Mouse (Mus musculus): ENCODE results near the gene Actl6b. TPM values are rescaled to one million over a fixed set of nuclear protein-coding genes. Genes with fewer than 3 reads are reported as not detected.

Gene Actl6b
- polyA plus RNA-seq, 1 experiment from 2014 or later = not detected

GRCm38 (mm10) chr5:137521861-137522260 is 31.5 kb upstream of the Actl6b start:
- Histone ChIP-seq H3K27ac (no peak overlapping the region), H3K36me3 (ENCODE audit: insufficient read depth, low read length) (peaks cover 65% of the 10 kb centered on the region), H3K27me3 (ENCODE audit: insufficient read depth, low read length) (no peaks in the 10 kb centered on the region), H3K9me3 (replicated peaks; ENCODE audit: low read length) (no peaks in the 10 kb centered on the region), H3K4me1 (replicated peaks; ENCODE audit: insufficient read depth, low read length) (no peaks in the 10 kb centered on the region), H3K4me3 (replicated peaks; ENCODE audit: low read depth, low read length) (no peak overlapping the region), H3K9ac (ENCODE audit: low read depth, low read length) (no peak overlapping the region), H3K4me2 (ENCODE audit: low read length) (no peak overlapping the region)
- ATAC-seq (replicated peaks; ENCODE audit: low FRiP score, low read depth) (no peak), DNase-seq (ENCODE audit: low spot score) (no peak)
- 77% methylated on average over 9 of the region's 9 CpGs for WGBS
- no peak for TF ChIP-seq CTCF (IDR thresholded peaks at IDR 0.05; ENCODE audit: low read depth)

GRCm38 (mm10) chr5:137522711-137523110 is 30.6 kb upstream of the Actl6b start:
- H3K9ac ChIP-seq (ENCODE audit: low read depth, low read length) = no peak overlapping the region
- ATAC-seq (replicated peaks; ENCODE audit: low FRiP score, low read depth) (no peak), DNase-seq (ENCODE audit: low spot score) (no peak)
- WGBS = 79% methylated on average over 11 of the region's 11 CpGs
- no peaks in the 10 kb centered on the region for H3K9me3 ChIP-seq (replicated peaks; ENCODE audit: low read length)
- H3K4me3 ChIP-seq (replicated peaks; ENCODE audit: low read depth, low read length) = no peak overlapping the region
- no peaks in the 10 kb centered on the region for H3K4me1 ChIP-seq (replicated peaks; ENCODE audit: insufficient read depth, low read length)
- H3K27me3 ChIP-seq (ENCODE audit: insufficient read depth, low read length) = no peaks in the 10 kb centered on the region
- TF ChIP-seq CTCF (IDR thresholded peaks at IDR 0.05; ENCODE audit: low read depth) = no peak
- no peak overlapping the region for H3K27ac ChIP-seq
- peaks cover 71% of the 10 kb centered on the region for H3K36me3 ChIP-seq (ENCODE audit: insufficient read depth, low read length)
- no peak overlapping the region for H3K4me2 ChIP-seq (ENCODE audit: low read length)

- Histone ChIP-seq H3K9me3 (replicated peaks; ENCODE audit: low read length) (no peaks in the 10 kb centered on the region), H3K27me3 (ENCODE audit: insufficient read depth, low read length) (no peaks in the 10 kb centered on the region), H3K4me1 (replicated peaks; ENCODE audit: insufficient read depth, low read length) (no peaks in the 10 kb centered on the region), H3K36me3 (ENCODE audit: insufficient read depth, low read length) (peaks cover 77% of the 10 kb centered on the region), H3K4me3 (replicated peaks; ENCODE audit: low read depth, low read length) (no peak overlapping the region), H3K27ac (no peak overlapping the region), H3K9ac (ENCODE audit: low read depth, low read length) (no peak overlapping the region), H3K4me2 (ENCODE audit: low read length) (no peak overlapping the region)
- ATAC-seq (replicated peaks; ENCODE audit: low FRiP score, low read depth) (no peak), DNase-seq (ENCODE audit: low spot score) (no peak)
- no peak for TF ChIP-seq CTCF (IDR thresholded peaks at IDR 0.05; ENCODE audit: low read depth)
- 80% methylated on average over 25 of the region's 25 CpGs for WGBS
Measured at GRCm38 (mm10) chr5:137523396-137524250, 29.7 kb upstream of the Actl6b start.

- H3K9me3 ChIP-seq (replicated peaks; ENCODE audit: low read length) = no peaks in the 10 kb centered on the region
- no peak overlapping the region for H3K4me3 ChIP-seq (replicated peaks; ENCODE audit: low read depth, low read length)
- no peak for ATAC-seq (replicated peaks; ENCODE audit: low FRiP score, low read depth)
- H3K4me2 ChIP-seq (ENCODE audit: low read length) = no peak overlapping the region
- H3K4me1 ChIP-seq (replicated peaks; ENCODE audit: insufficient read depth, low read length) = no peaks in the 10 kb centered on the region
- no peak overlapping the region for H3K9ac ChIP-seq (ENCODE audit: low read depth, low read length)
- TF ChIP-seq CTCF (IDR thresholded peaks at IDR 0.05; ENCODE audit: low read depth) = no peak
- WGBS = 86% methylated on average over 8 of the region's 8 CpGs
- peaks cover 78% of the 10 kb centered on the region for H3K36me3 ChIP-seq (ENCODE audit: insufficient read depth, low read length)
- no peak overlapping the region for H3K27ac ChIP-seq
- H3K27me3 ChIP-seq (ENCODE audit: insufficient read depth, low read length) = no peaks in the 10 kb centered on the region
- DNase-seq (ENCODE audit: low spot score) = no peak
Measured at GRCm38 (mm10) chr5:137524251-137524515, 29.1 kb upstream of the Actl6b start.

DNA sequence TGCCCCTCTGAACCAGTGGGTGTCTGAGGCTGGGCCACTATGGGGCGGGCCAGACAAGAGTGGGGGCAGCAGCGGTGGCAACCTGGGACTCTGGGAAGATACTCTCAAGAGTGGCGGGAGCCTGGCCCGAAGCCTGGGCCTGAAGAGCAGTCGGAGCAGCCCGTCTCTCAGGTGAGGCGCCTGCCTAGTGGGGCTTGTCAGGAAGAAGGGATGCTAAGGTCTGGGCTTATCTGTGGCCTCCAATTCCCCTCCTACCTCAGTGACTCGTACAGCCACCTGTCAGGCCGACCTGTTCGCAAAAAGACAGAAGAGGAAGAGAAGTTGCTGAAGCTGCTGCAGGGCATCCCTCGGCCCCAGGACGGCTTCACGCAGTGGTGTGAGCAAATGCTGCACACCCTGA is 28.6 kb upstream of the Actl6b start:
- TF ChIP-seq CTCF (IDR thresholded peaks at IDR 0.05; ENCODE audit: low read depth) = no peak

GRCm38 (mm10) chr5:137525511-137525910 is 27.8 kb upstream of the Actl6b start:
- ATAC-seq (replicated peaks; ENCODE audit: low FRiP score, low read depth) (no peak), DNase-seq (ENCODE audit: low spot score) (no peak)
- H3K36me3 ChIP-seq (ENCODE audit: insufficient read depth, low read length) = peaks cover 70% of the 10 kb centered on the region
- H3K4me2 ChIP-seq (ENCODE audit: low read length) = no peak overlapping the region
- H3K9me3 ChIP-seq (replicated peaks; ENCODE audit: low read length) = no peaks in the 10 kb centered on the region
- H3K4me3 ChIP-seq (replicated peaks; ENCODE audit: low read depth, low read length) = no peak overlapping the region
- no peak overlapping the region for H3K9ac ChIP-seq (ENCODE audit: low read depth, low read length)
- no peak for TF ChIP-seq CTCF (IDR thresholded peaks at IDR 0.05; ENCODE audit: low read depth)
- WGBS = 71% methylated on average over 16 of the region's 16 CpGs
- no peaks in the 10 kb centered on the region for H3K27me3 ChIP-seq (ENCODE audit: insufficient read depth, low read length)
- no peak overlapping the region for H3K27ac ChIP-seq
- H3K4me1 ChIP-seq (replicated peaks; ENCODE audit: insufficient read depth, low read length) = peaks cover 5% of the 10 kb centered on the region; the same call in 1 of the 2 replicates

More for the DNA sequence above, 28.6 kb upstream of the Actl6b start:
- Histone ChIP-seq H3K9me3 (replicated peaks; ENCODE audit: low read length) (no peaks in the 10 kb centered on the region), H3K4me1 (replicated peaks; ENCODE audit: insufficient read depth, low read length) (no peaks in the 10 kb centered on the region), H3K36me3 (ENCODE audit: insufficient read depth, low read length) (peaks cover 78% of the 10 kb centered on the region), H3K4me3 (replicated peaks; ENCODE audit: low read depth, low read length) (no peak overlapping the region), H3K4me2 (ENCODE audit: low read length) (no peak overlapping the region), H3K27ac (no peak overlapping the region), H3K27me3 (ENCODE audit: insufficient read depth, low read length) (no peaks in the 10 kb centered on the region), H3K9ac (ENCODE audit: low read depth, low read length) (no peak overlapping the region)
- 79% methylated on average over 13 of the region's 13 CpGs for WGBS
- ATAC-seq (replicated peaks; ENCODE audit: low FRiP score, low read depth) (no peak), DNase-seq (ENCODE audit: low spot score) (no peak)
